Mouse (Mus musculus) kidney, postnatal 14 days (tissue): ENCODE data around the gene Slc8a1.
A peak's percentile ranks its signal among the peaks of the same experiment; 100 is the strongest.

Experiments
- DNase-seq: peaks from one replicate; pipeline ENCODE4 v3.0.0; 2022; ENCODE audit warnings: mixed read lengths

Gene Slc8a1

GRCm38 (mm10) chr17:81554052-81554734 lies 184.0 kb downstream of the Slc8a1 start:
- no peak for DNase-seq

- DNase-seq: no peak
Measured at GRCm38 (mm10) chr17:81551856-81552635, 186.1 kb downstream of the Slc8a1 start.

GRCm38 (mm10) chr17:81550864-81551263 lies 187.3 kb downstream of the Slc8a1 start:
- DNase-seq: no peak

GRCm38 (mm10) chr17:81548016-81548415 lies 190.2 kb downstream of the Slc8a1 start:
- DNase-seq: no peak

GRCm38 (mm10) chr17:81546525-81546924 lies 191.7 kb downstream of the Slc8a1 start:
- DNase-seq: peak; percentile 21

- no peak for DNase-seq
Measured at GRCm38 (mm10) chr17:81546012-81546411, 192.2 kb downstream of the Slc8a1 start.

GRCm38 (mm10) chr17:81544926-81545325 lies 193.3 kb downstream of the Slc8a1 start:
- DNase-seq: no peak

GRCm38 (mm10) chr17:81542313-81543185 lies 195.6 kb downstream of the Slc8a1 start:
- no peak for DNase-seq

- DNase-seq: no peak
Measured at GRCm38 (mm10) chr17:81538163-81539160, 199.7 kb downstream of the Slc8a1 start.

- no peak for DNase-seq
Measured at GRCm38 (mm10) chr17:81536093-81536492, 202.1 kb downstream of the Slc8a1 start.

GRCm38 (mm10) chr17:81529849-81530248 lies 208.3 kb downstream of the Slc8a1 start:
- DNase-seq: no peak

- DNase-seq: no peak
Measured at GRCm38 (mm10) chr17:81528940-81529339, 209.2 kb downstream of the Slc8a1 start.

- no peak for DNase-seq
Measured at GRCm38 (mm10) chr17:81526463-81526862, 211.7 kb downstream of the Slc8a1 start.

GRCm38 (mm10) chr17:81524826-81525225 lies 213.4 kb downstream of the Slc8a1 start:
- DNase-seq: no peak

- no peak for DNase-seq
Measured at GRCm38 (mm10) chr17:81523943-81524342, 214.2 kb downstream of the Slc8a1 start.

- no peak for DNase-seq
Measured at GRCm38 (mm10) chr17:81518316-81519025, 219.7 kb downstream of the Slc8a1 start.

- no peak for DNase-seq
Measured at GRCm38 (mm10) chr17:81516155-81516554, 222.0 kb downstream of the Slc8a1 start.

GRCm38 (mm10) chr17:81514022-81514421 lies 224.2 kb downstream of the Slc8a1 start:
- no peak for DNase-seq

- DNase-seq: peak; percentile 68
Measured at GRCm38 (mm10) chr17:81513368-81513958, 224.7 kb downstream of the Slc8a1 start.

- no peak for DNase-seq
Measured at GRCm38 (mm10) chr17:81505162-81505685, 233.0 kb downstream of the Slc8a1 start.

- no peak for DNase-seq
Measured at GRCm38 (mm10) chr17:81504040-81504439, 234.1 kb downstream of the Slc8a1 start.
